Mouse (Mus musculus) neural tube, embryonic 13.5 days (tissue): ENCODE measurements at regions not wholly inside any gene's neighbourhood (a gene's known extent, or its start where the extent isn't known, plus 50 kb on each side); places are given as distances from the start of the nearest gene placed in this dataset.

Experiments
- ATAC-seq: fragments of 200-750 bp; cut with Nextera tagmentation; 2 replicates; pipeline ENCODE4 v1.8.0; 2017; ENCODE audit warnings: low read depth, mild to moderate bottlenecking, moderate TSS enrichment, moderate library complexity
- H3K27ac ChIP-seq: fragments of 300-500 bp; sonication (generic); replicated peaks from 2 replicates; pipeline ENCODE4 v1.5.1; 2015; ENCODE audit warnings: moderate library complexity, mild to moderate bottlenecking, inconsistent platforms
- H3K27me3 ChIP-seq: fragments of 300-500 bp; sonication (generic); 2 replicates; pipeline ENCODE4 v1.6.1; 2015; ENCODE audit warnings: mild to moderate bottlenecking, inconsistent platforms
- H3K36me3 ChIP-seq: fragments of 300-500 bp; sonication (generic); 2 replicates; pipeline ENCODE4 v1.6.1; 2015; ENCODE audit warnings: mild to moderate bottlenecking, inconsistent platforms
- H3K4me1 ChIP-seq: fragments of 300-500 bp; sonication (generic); replicated peaks from 2 replicates; pipeline ENCODE4 v1.6.1; 2015; ENCODE audit warnings: inconsistent platforms
- H3K4me2 ChIP-seq: fragments of 300-500 bp; sonication (generic); 2 replicates; pipeline ENCODE4 v1.6.1; 2015; ENCODE audit warnings: inconsistent platforms, mild to moderate bottlenecking, moderate library complexity
- H3K4me3 ChIP-seq: fragments of 300-500 bp; sonication (generic); 2 replicates; pipeline ENCODE4 v1.5.1; 2015; ENCODE audit warnings: mild to moderate bottlenecking, inconsistent platforms
- H3K9ac ChIP-seq: fragments of 300-500 bp; sonication (generic); 2 replicates; pipeline ENCODE4 v1.6.1; 2015; ENCODE audit warnings: moderate library complexity, mild to moderate bottlenecking, inconsistent platforms
- H3K9me3 ChIP-seq: fragments of 300-500 bp; sonication (generic); 2 replicates; pipeline ENCODE4 v1.6.1; 2016; ENCODE audit warnings: inconsistent platforms
- WGBS: fragments of 180-500 bp; shearing (Covaris S2); methylation state at CpG from one replicate; pipeline ENCODE4 v1.1.7; 2015; 5-methylcytosine and 5-hydroxymethylcytosine counted together

GRCm38 (mm10) chr10:19459709-19460108 is 103.4 kb downstream of the Olig3 start:
- no peak overlapping the region; the same call in 1 of the 2 replicates for H3K27ac ChIP-seq
- H3K9ac ChIP-seq: no peak overlapping the region
- WGBS: 41% methylated on average over 5 of the region's 5 CpGs
- H3K4me2 ChIP-seq: no peak overlapping the region
- peaks cover 4% of the 10 kb centered on the region; the same call in 1 of the 2 replicates for H3K4me1 ChIP-seq
- ATAC-seq: peak; percentile 36; the same call in 1 of the 2 replicates
- no peaks in the 10 kb centered on the region for H3K9me3 ChIP-seq
- H3K36me3 ChIP-seq: no peaks in the 10 kb centered on the region
- peaks cover 59% of the 10 kb centered on the region for H3K27me3 ChIP-seq
- no peak overlapping the region for H3K4me3 ChIP-seq

- peak; percentile 74 for ATAC-seq
- Histone ChIP-seq H3K9ac (no peak overlapping the region), H3K27me3 (peaks cover 55% of the 10 kb centered on the region), H3K4me1 (peaks cover 4% of the 10 kb centered on the region; the same call in 1 of the 2 replicates), H3K9me3 (no peaks in the 10 kb centered on the region), H3K27ac (no peak overlapping the region; the same call in 1 of the 2 replicates), H3K4me2 (no peak overlapping the region), H3K36me3 (no peaks in the 10 kb centered on the region), H3K4me3 (no peak overlapping the region)
- 47% methylated on average over 4 of the region's 4 CpGs for WGBS
These were observed 103.8 kb downstream of the Olig3 start for GRCm38 (mm10) chr10:19460164-19460563.

GRCm38 (mm10) chr10:19463800-19464199 is 107.5 kb downstream of the Olig3 start:
- Histone ChIP-seq H3K4me3 (no peak overlapping the region), H3K4me2 (no peak overlapping the region), H3K36me3 (no peaks in the 10 kb centered on the region), H3K27me3 (peaks cover 53% of the 10 kb centered on the region), H3K9ac (no peak overlapping the region), H3K9me3 (no peaks in the 10 kb centered on the region), H3K4me1 (peaks cover 4% of the 10 kb centered on the region; the same call in 1 of the 2 replicates), H3K27ac (no peak overlapping the region)
- WGBS: 85% methylated on average over 3 of the region's 3 CpGs
- ATAC-seq: no peak

GRCm38 (mm10) chr10:19464504-19464903 is 108.2 kb downstream of the Olig3 start:
- Histone ChIP-seq H3K27me3 (peaks cover 49% of the 10 kb centered on the region), H3K27ac (no peak overlapping the region), H3K9me3 (no peaks in the 10 kb centered on the region), H3K36me3 (no peaks in the 10 kb centered on the region), H3K4me2 (no peak overlapping the region), H3K9ac (no peak overlapping the region), H3K4me1 (no peaks in the 10 kb centered on the region), H3K4me3 (no peak overlapping the region)
- no peak for ATAC-seq
- WGBS: 11% methylated on average over 5 of the region's 5 CpGs

GRCm38 (mm10) chr10:19471349-19472040 is 115.2 kb downstream of the Olig3 start:
- Histone ChIP-seq H3K4me3 (no peak overlapping the region), H3K4me2 (no peak overlapping the region), H3K9ac (no peak overlapping the region), H3K27ac (no peak overlapping the region), H3K4me1 (no peaks in the 10 kb centered on the region), H3K27me3 (peaks cover 67% of the 10 kb centered on the region), H3K36me3 (no peaks in the 10 kb centered on the region), H3K9me3 (no peaks in the 10 kb centered on the region)
- no peak for ATAC-seq
- WGBS: 68% methylated on average over 9 of the region's 9 CpGs

GRCm38 (mm10) chr10:19472066-19472465 is 115.7 kb downstream of the Olig3 start:
- Histone ChIP-seq H3K36me3 (no peaks in the 10 kb centered on the region), H3K27me3 (peaks cover 67% of the 10 kb centered on the region), H3K9ac (no peak overlapping the region), H3K4me1 (no peaks in the 10 kb centered on the region), H3K4me3 (no peak overlapping the region), H3K9me3 (no peaks in the 10 kb centered on the region), H3K27ac (no peak overlapping the region), H3K4me2 (no peak overlapping the region)
- WGBS: 58% methylated on average over 6 of the region's 6 CpGs
- ATAC-seq: no peak

GRCm38 (mm10) chr10:19472949-19473535 is 116.7 kb downstream of the Olig3 start:
- Histone ChIP-seq H3K4me2 (no peak overlapping the region), H3K9me3 (no peaks in the 10 kb centered on the region), H3K36me3 (no peaks in the 10 kb centered on the region), H3K4me3 (no peak overlapping the region), H3K9ac (no peak overlapping the region), H3K4me1 (no peaks in the 10 kb centered on the region), H3K27me3 (peaks cover 63% of the 10 kb centered on the region), H3K27ac (no peak overlapping the region)
- ATAC-seq: peak; percentile 40; the same call in 1 of the 2 replicates
- 69% methylated on average over 3 of the region's 3 CpGs for WGBS

- peak overlapping the region; percentile 26; the same call in 1 of the 2 replicates for H3K4me2 ChIP-seq
- ATAC-seq: peak; percentile 57; the same call in 1 of the 2 replicates
- H3K27ac ChIP-seq: no peak overlapping the region
- peaks cover 14% of the 10 kb centered on the region for H3K4me1 ChIP-seq
- no peak overlapping the region for H3K9ac ChIP-seq
- 10% methylated on average over 15 of the region's 15 CpGs for WGBS
- no peaks in the 10 kb centered on the region for H3K9me3 ChIP-seq
- H3K36me3 ChIP-seq: no peaks in the 10 kb centered on the region
- no peak overlapping the region for H3K4me3 ChIP-seq
- H3K27me3 ChIP-seq: peaks cover 89% of the 10 kb centered on the region
These were observed 106.1 kb upstream of the Ifngr1 start for GRCm38 (mm10) chr10:19485537-19486135.

GRCm38 (mm10) chr10:19490500-19490899 is 101.2 kb upstream of the Ifngr1 start:
- no peaks in the 10 kb centered on the region for H3K9me3 ChIP-seq
- H3K4me2 ChIP-seq: no peak overlapping the region
- H3K27ac ChIP-seq: no peak overlapping the region
- H3K36me3 ChIP-seq: no peaks in the 10 kb centered on the region
- H3K27me3 ChIP-seq: peaks cover 93% of the 10 kb centered on the region
- peaks cover 5% of the 10 kb centered on the region for H3K4me1 ChIP-seq
- no peak for ATAC-seq
- no peak overlapping the region for H3K9ac ChIP-seq
- no peak overlapping the region for H3K4me3 ChIP-seq
- WGBS: 28% methylated on average over 8 of the region's 8 CpGs

GRCm38 (mm10) chr10:19491513-19492380 is 100.0 kb upstream of the Ifngr1 start:
- 65% methylated on average over 21 of the region's 21 CpGs for WGBS
- H3K4me1 ChIP-seq: no peaks in the 10 kb centered on the region
- peaks cover 87% of the 10 kb centered on the region for H3K27me3 ChIP-seq
- ATAC-seq: no peak
- no peak overlapping the region for H3K27ac ChIP-seq
- no peaks in the 10 kb centered on the region for H3K9me3 ChIP-seq
- H3K4me3 ChIP-seq: no peak overlapping the region
- no peaks in the 10 kb centered on the region for H3K36me3 ChIP-seq
- H3K9ac ChIP-seq: no peak overlapping the region
- H3K4me2 ChIP-seq: no peak overlapping the region

GRCm38 (mm10) chr10:19494461-19495105 is 97.2 kb upstream of the Ifngr1 start:
- ATAC-seq: no peak
- Histone ChIP-seq H3K4me1 (no peaks in the 10 kb centered on the region), H3K36me3 (no peaks in the 10 kb centered on the region), H3K9ac (no peak overlapping the region), H3K27me3 (peaks cover 67% of the 10 kb centered on the region), H3K9me3 (no peaks in the 10 kb centered on the region), H3K27ac (no peak overlapping the region), H3K4me3 (no peak overlapping the region), H3K4me2 (no peak overlapping the region)
- WGBS: 39% methylated on average over 9 of the region's 9 CpGs
